Mouse (Mus musculus) CH12.LX (cell line): ENCODE measurements around the gene Vmn2r83. TPM values are rescaled to one million over a fixed set of nuclear protein-coding genes. Genes with fewer than 3 reads are reported as not detected.
"Not testable (repeated sequence)": the region's sequence is repeated elsewhere in the genome, so short reads cannot be mapped to it uniquely, and the experiment has no call there.

Source experiments
- DNase-seq: peaks from one replicate; pipeline ENCODE4 v3.0.0-alpha.2; 2013; ENCODE audit errors: extremely low read depth
- H3K27ac ChIP-seq: 2 replicates; pipeline ENCODE4 v1.5.1; 2012; ENCODE audit warnings: low read depth, mild to moderate bottlenecking, control low read depth, moderate library complexity; ENCODE audit not compliant: insufficient read depth
- H3K27me3 ChIP-seq: replicated peaks from 2 replicates; pipeline ENCODE3; 2012; ENCODE audit warnings: inconsistent platforms
- H3K36me3 ChIP-seq, 2 experiments: replicated peaks in 1 of 2; 2 replicates each; pipeline versions ENCODE3 to v1.6.1; 2012; ENCODE audit warnings: inconsistent platforms in 1 of 2, low read length in 1 of 2, mild to moderate bottlenecking in 1 of 2, mixed read lengths in 1 of 2, moderate library complexity in 1 of 2; ENCODE audit not compliant: control insufficient read depth in 1 of 2, insufficient read depth in 1 of 2
- H3K4me1 ChIP-seq, 2 experiments: 2 replicates each; pipeline ENCODE4 v1.6.1; 2012; ENCODE audit warnings: inconsistent platforms in 1 of 2, moderate library complexity in 1 of 2; ENCODE audit not compliant: insufficient read depth in 2 of 2, control insufficient read depth in 1 of 2
- H3K4me2 ChIP-seq: 2 replicates; pipeline ENCODE4 v1.6.1; 2012; ENCODE audit warnings: low read depth, mild to moderate bottlenecking, control low read depth; ENCODE audit not compliant: poor library complexity, insufficient read depth, severe bottlenecking
- H3K4me3 ChIP-seq, 3 experiments: fragments of 150-350 bp in 1 of 3; sonication (generic) in 1 of 3; replicated peaks in 1 of 3; 2 replicates each; pipeline versions ENCODE3 to v1.5.1; 2011 to 2012; ENCODE audit warnings: low read depth in 2 of 3, low read length in 2 of 3, mild to moderate bottlenecking in 2 of 3, moderate library complexity in 2 of 3, control low read depth in 1 of 3, improper control_type of control experiment in 1 of 3, inconsistent platforms in 1 of 3, mixed read lengths in 1 of 3; ENCODE audit not compliant: poor library complexity in 1 of 3
- H3K79me2 ChIP-seq: replicated peaks from 2 replicates; pipeline ENCODE4 v1.6.1; 2012; ENCODE audit warnings: mild to moderate bottlenecking, moderate library complexity; ENCODE audit not compliant: control insufficient read depth, poor library complexity, insufficient read depth, severe bottlenecking; ENCODE audit errors: extremely low read depth
- H3K9ac ChIP-seq: 2 replicates; pipeline ENCODE4 v1.6.1; 2012; ENCODE audit warnings: low read depth, mild to moderate bottlenecking, control low read depth, moderate library complexity; ENCODE audit not compliant: insufficient read depth
- H3K9me3 ChIP-seq: replicated peaks from 2 replicates; pipeline ENCODE3; 2012; ENCODE audit warnings: low read length, inconsistent platforms, mixed read lengths
- CHD1 ChIP-seq: IDR thresholded peaks from 2 replicates; pipeline ENCODE4 v1.6.1; 2012; ENCODE audit warnings: low read depth, low read length, improper control_type of control experiment, inconsistent platforms
- CTCF ChIP-seq, 2 experiments: IDR thresholded peaks in 1 of 2; conservative IDR thresholded peaks in 1 of 2; 2 replicates each; pipeline ENCODE4 v1.5.1; 2011 to 2012; ENCODE audit warnings: low read depth in 2 of 2, low read length in 2 of 2, improper control_type of control experiment in 1 of 2, inconsistent platforms in 1 of 2, mild to moderate bottlenecking in 1 of 2, moderate library complexity in 1 of 2
- ELF1 ChIP-seq: IDR thresholded peaks from 2 replicates; pipeline ENCODE4 v1.6.1; 2014; ENCODE audit warnings: low read depth, mild to moderate bottlenecking, inconsistent platforms, low read length, improper control_type of control experiment
- EP300 ChIP-seq: IDR thresholded peaks from 2 replicates; pipeline ENCODE4 v1.6.1; 2011; ENCODE audit warnings: low read length, improper control_type of control experiment
- IRF4 ChIP-seq: IDR thresholded peaks from 2 replicates; pipeline ENCODE4 v1.6.1; 2014; ENCODE audit warnings: low read depth, mild to moderate bottlenecking, inconsistent platforms, low read length, improper control_type of control experiment
- JUN ChIP-seq: IDR thresholded peaks from 2 replicates; pipeline ENCODE4 v1.6.1; 2011; ENCODE audit warnings: low read depth, mild to moderate bottlenecking, low read length, improper control_type of control experiment, moderate library complexity; ENCODE audit not compliant: insufficient read depth
- JUND ChIP-seq: conservative IDR thresholded peaks from 2 replicates; pipeline ENCODE4 v1.6.1; 2011; ENCODE audit warnings: low read depth, low read length, improper control_type of control experiment
- MAFK ChIP-seq: IDR thresholded peaks from 2 replicates; pipeline ENCODE4 v1.6.1; 2011; ENCODE audit warnings: low read length, improper control_type of control experiment; ENCODE audit not compliant: insufficient replicate concordance
- MAX ChIP-seq: IDR thresholded peaks from 2 replicates; pipeline ENCODE4 v1.6.1; 2011; ENCODE audit warnings: low read length, improper control_type of control experiment
- MAZ ChIP-seq: IDR thresholded peaks from 2 replicates; pipeline ENCODE4 v1.6.1; 2012; ENCODE audit warnings: low read depth, mild to moderate bottlenecking, inconsistent platforms, low read length, improper control_type of control experiment, moderate library complexity
- MXI1 ChIP-seq: IDR thresholded peaks from 2 replicates; pipeline ENCODE4 v1.6.1; 2011; ENCODE audit warnings: mild to moderate bottlenecking, low read depth, low read length, improper control_type of control experiment
- MYC ChIP-seq: IDR thresholded peaks from 2 replicates; pipeline ENCODE4 v1.6.1; 2011; ENCODE audit warnings: low read depth, mild to moderate bottlenecking, improper control_type of control experiment, low read length
- NRF1 ChIP-seq: IDR thresholded peaks from 2 replicates; pipeline ENCODE4 v1.6.1; 2014; ENCODE audit warnings: low read depth, mild to moderate bottlenecking, inconsistent platforms, low read length, improper control_type of control experiment, moderate library complexity
- POLR2AphosphoS2 ChIP-seq: IDR thresholded peaks from 2 replicates; pipeline ENCODE4 v1.6.1; 2011; ENCODE audit warnings: low read depth, low read length, improper control_type of control experiment
- RCOR1 ChIP-seq: conservative IDR thresholded peaks from 2 replicates; pipeline ENCODE4 v1.6.1; 2012; ENCODE audit warnings: low read depth, mild to moderate bottlenecking, inconsistent platforms, low read length, improper control_type of control experiment
- TBP ChIP-seq: conservative IDR thresholded peaks from 2 replicates; pipeline ENCODE4 v1.6.1; 2011; ENCODE audit warnings: low read depth, low read length, improper control_type of control experiment
- USF2 ChIP-seq: conservative IDR thresholded peaks from 2 replicates; pipeline ENCODE4 v1.6.1; 2011; ENCODE audit warnings: low read depth, low read length, improper control_type of control experiment
- ZKSCAN1 ChIP-seq: IDR thresholded peaks from 2 replicates; pipeline ENCODE4 v1.6.1; 2012; ENCODE audit warnings: low read depth, inconsistent platforms, low read length, improper control_type of control experiment, borderline replicate concordance
- ZMIZ1 ChIP-seq: IDR thresholded peaks from 2 replicates; pipeline ENCODE4 v1.6.1; 2012; ENCODE audit warnings: low read depth, mild to moderate bottlenecking, inconsistent platforms, low read length, improper control_type of control experiment
- ZNF384 ChIP-seq: IDR thresholded peaks from 2 replicates; pipeline ENCODE4 v1.6.1; 2012; ENCODE audit warnings: low read depth, low read length, improper control_type of control experiment, inconsistent platforms
- dilution Hi-C: fragments of 300-500 bp; cut with MboI; formaldehyde crosslinking; loops from 2 replicates; pipeline ENCODE4 v1.14.3; 2020; ENCODE audit warnings: low sequenced_read_pairs; ENCODE audit not compliant: extremely low pct_unique_long_range_greater_than_20kb, extremely low pct_ligation_motif_present
- in situ Hi-C: fragments of 300-500 bp; cut with MboI; formaldehyde crosslinking; loops from 3 replicates; pipeline ENCODE4 v1.14.3; 2019; ENCODE audit warnings: low sequenced_read_pairs, low pct_ligation_motif_present, low pct_unique_long_range_greater_than_20kb, mixed read lengths
- polyA plus RNA-seq: library from polyadenylated mRNA; unstranded; fragments of >175 nt; gene quantifications from 2 replicates; pipeline ENCODE4 v1.2.1, GENCODE M21; 2012; ENCODE audit warnings: low read depth; ENCODE audit not compliant: insufficient read length
- total RNA-seq, 2 experiments: library from RNA; depleted of rRNA; stranded (reverse); fragments of 300-350 nt in 1 of 2; fragments of >200 nt in 1 of 2; gene quantifications; 2 replicates each; pipeline ENCODE4 v1.2.3; 2012 to 2014

Vmn2r83 gene
- total RNA-seq (2012; rRNA removed) = not detected in 2 replicates
- total RNA-seq (2014; rRNA removed) = not detected in 2 replicates
- polyA plus RNA-seq = not detected in 2 replicates

GRCm38 (mm10) chr10:79468431-79468830 is at the start of gene Vmn2r83:
TSS of gene Vmn2r83 (plus strand) at chr10:79468731.
- Histone ChIP-seq H3K36me3 (no peaks in the 10 kb centered on the region), H3K27ac (no peak within 1 kb of the TSS), H3K9ac (no peak within 1 kb of the TSS), H3K4me2 (no peak within 1 kb of the TSS), H3K9me3 (no peaks in the 10 kb centered on the region), H3K4me1 (peaks cover 0 to 13% of the 10 kb centered on the region in 2 experiments; a peak in 1 of 4 replicates), H3K27me3 (no peaks in the 10 kb centered on the region), H3K4me3 (no peak within 1 kb of the TSS)
- DNase-seq = no peak
- in situ Hi-C loops = no loop called here
- TF ChIP-seq JUN = no peak
- no peak for TF ChIP-seq ZNF384
- TF ChIP-seq MAX = no peak
- no peak for TF ChIP-seq MAFK
- no peak for TF ChIP-seq MAZ
- no peak for TF ChIP-seq CHD1
- no peak for TF ChIP-seq JUND
- no peak for TF ChIP-seq CTCF (conservative IDR thresholded peaks at IDR 0.05 in 1 of 2, IDR thresholded peaks at IDR 0.05 in 1 of 2; ENCODE audit: low read depth in 2 of 2, low read length in 2 of 2)
- TF ChIP-seq ZKSCAN1 = no peak
- TF ChIP-seq EP300 = no peak
- no peak for TF ChIP-seq ELF1
- no peak for TF ChIP-seq NRF1
- TF ChIP-seq RCOR1 = no peak
- no peak for TF ChIP-seq POLR2AphosphoS2
- no peak for TF ChIP-seq TBP
- no peak for TF ChIP-seq MYC
- no peak for TF ChIP-seq ZMIZ1
- TF ChIP-seq IRF4 = no peak
- TF ChIP-seq USF2 = no peak
- TF ChIP-seq MXI1 = no peak
- TF ChIP-seq, all 38 proteins: peak for 0
- dilution Hi-C loops = no loop called here
- no peaks in the 10 kb centered on the region for H3K79me2 ChIP-seq

GRCm38 (mm10) chr10:79435141-79435820 is 33.2 kb upstream of the Vmn2r83 start:
- H3K4me2 ChIP-seq, H3K27me3 ChIP-seq, H3K9ac ChIP-seq, dilution Hi-C loops, H3K36me3 ChIP-seq, H3K27ac ChIP-seq, H3K9me3 ChIP-seq, in situ Hi-C loops, H3K4me1 ChIP-seq, H3K4me3 ChIP-seq, H3K79me2 ChIP-seq, DNase-seq: not testable (repeated sequence)
